Mouse (Mus musculus) cerebral cortex, adult 2 months (tissue): ENCODE measurements around the gene Usp4.

ENCODE experiments used
- WGBS: fragments of 180-500 bp; shearing (Covaris S2); methylation state at CpG from one replicate; pipeline ENCODE4 v1.1.7; 2018; 5-methylcytosine and 5-hydroxymethylcytosine counted together

Usp4 gene

GRCm38 (mm10) chr9:108342301-108342831 is 5.3 kb upstream of the Usp4 start:
- 24% methylated on average over 5 of the region's 5 CpGs for WGBS

- 90% methylated on average over 3 of the region's 3 CpGs for WGBS
Observed at GRCm38 (mm10) chr9:108343331-108343730, 4.3 kb upstream of the Usp4 start.

GRCm38 (mm10) chr9:108343835-108344234 is 3.8 kb upstream of the Usp4 start:
- 97% methylated on average over 1 of the region's 1 CpGs for WGBS

- 87% methylated on average over 4 of the region's 4 CpGs for WGBS
Observed at GRCm38 (mm10) chr9:108344471-108344870, 3.2 kb upstream of the Usp4 start.

DNA sequence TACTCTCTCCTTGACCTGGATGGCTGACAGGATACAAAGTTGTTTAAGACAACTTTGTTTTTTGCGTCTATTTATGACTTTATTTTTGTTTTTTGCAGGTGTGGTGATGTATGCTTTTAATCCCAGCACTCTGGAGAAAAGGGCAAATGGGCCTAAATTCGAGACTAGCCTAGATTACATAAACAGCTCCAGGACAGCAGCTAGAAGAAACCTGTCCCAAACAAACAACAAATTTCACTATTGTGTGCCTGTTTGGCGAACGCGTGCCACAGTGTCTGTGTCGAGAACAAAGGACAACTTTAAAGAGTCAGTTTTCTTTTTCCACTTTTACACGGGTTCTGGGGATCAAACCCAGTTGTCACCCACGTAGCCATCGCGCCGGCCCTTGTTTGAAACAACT is 629 bp upstream of the Usp4 start:
- under 1% methylated on average over 11 of the region's 11 CpGs for WGBS

GRCm38 (mm10) chr9:108348290-108348680 is 632 bp downstream of the Usp4 start:
- WGBS = 2% methylated on average over 14 of the region's 14 CpGs

GRCm38 (mm10) chr9:108349727-108350126 is 2.1 kb downstream of the Usp4 start:
- 94% methylated on average over 4 of the region's 4 CpGs for WGBS

DNA sequence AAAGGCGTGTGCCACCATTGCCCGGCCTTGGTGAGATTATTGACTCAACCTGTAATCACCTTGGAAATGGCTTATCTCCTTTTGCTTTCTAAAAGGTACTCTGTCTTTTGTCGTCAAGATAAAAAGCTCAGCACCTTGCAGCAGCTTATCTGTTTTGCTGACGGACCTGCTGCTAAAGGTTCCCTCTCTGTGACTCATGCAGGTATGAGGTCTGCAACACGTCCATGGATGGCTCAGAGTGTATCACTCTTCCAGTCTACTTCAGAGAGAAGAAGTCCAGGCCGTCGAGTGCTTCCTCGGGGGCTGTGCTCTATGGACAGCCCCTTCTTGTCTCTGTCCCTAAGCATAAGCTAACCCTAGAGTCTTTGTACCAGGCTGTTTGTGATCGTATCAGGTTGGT is 30.6 kb downstream of the Usp4 start:
- WGBS = 91% methylated on average over 9 of the region's 9 CpGs

GRCm38 (mm10) chr9:108378736-108379135 is 31.1 kb downstream of the Usp4 start:
- WGBS = 97% methylated on average over 5 of the region's 5 CpGs

DNA sequence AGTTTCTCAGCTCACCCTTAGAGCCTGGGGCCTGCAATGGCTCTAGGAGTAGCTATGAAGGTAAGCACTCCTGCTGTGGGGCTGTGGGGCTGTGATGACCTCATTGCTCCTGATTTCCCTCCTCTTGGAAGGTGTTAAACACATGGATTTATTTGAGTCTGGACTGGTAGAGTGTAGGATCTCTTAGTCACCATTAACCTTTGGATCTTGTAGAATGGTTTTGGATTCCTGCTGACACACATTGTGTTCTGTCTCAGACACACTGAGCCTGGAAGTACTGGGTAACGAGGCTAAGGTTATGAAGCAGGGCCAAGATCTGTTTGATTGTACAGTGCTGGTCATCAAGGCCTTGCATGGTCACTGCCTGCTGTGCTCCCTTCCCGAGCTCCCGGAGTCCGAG is 31.6 kb downstream of the Usp4 start:
- WGBS = 71% methylated on average over 4 of the region's 4 CpGs

DNA sequence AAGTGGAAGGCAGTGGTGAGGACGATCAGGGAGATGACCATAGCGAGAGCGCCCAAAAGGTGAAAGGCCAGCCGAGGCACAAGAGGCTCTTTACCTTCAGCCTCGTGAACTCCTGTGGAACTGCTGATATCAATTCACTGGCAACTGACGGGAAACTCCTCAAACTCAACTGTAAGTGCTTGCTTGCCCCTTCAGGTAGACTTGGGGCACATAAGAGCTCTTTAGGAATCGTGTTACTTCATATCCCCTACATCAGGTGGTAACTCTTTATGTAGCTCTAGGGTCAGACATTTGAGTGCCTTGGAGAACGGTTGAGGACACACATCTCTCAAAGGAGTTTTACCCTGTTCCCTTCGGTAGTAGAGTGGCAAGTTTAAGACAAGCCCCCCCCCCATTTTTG is 33.7 kb downstream of the Usp4 start:
- WGBS = 97% methylated on average over 9 of the region's 9 CpGs

DNA sequence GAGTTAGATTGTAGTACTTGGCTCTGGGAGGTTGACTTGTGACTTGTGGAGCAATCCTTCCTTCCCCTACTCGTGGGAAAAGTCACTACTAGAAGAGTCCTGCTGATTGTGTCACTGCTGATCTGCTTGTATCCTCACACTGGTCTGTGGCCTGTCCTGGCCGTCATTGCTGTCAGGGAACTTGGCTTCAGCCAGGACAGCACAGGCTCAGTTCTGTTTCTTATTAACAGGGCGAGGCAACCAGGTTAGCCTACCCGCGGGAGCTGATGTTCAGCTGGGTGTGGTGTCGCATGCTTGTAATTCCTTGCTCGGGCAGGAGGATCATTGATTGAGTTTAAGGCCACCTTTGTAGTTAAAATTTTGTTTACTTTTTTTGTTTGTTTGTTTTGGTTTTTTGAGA is 37.4 kb downstream of the Usp4 start:
- 83% methylated on average over 7 of the region's 7 CpGs for WGBS

DNA sequence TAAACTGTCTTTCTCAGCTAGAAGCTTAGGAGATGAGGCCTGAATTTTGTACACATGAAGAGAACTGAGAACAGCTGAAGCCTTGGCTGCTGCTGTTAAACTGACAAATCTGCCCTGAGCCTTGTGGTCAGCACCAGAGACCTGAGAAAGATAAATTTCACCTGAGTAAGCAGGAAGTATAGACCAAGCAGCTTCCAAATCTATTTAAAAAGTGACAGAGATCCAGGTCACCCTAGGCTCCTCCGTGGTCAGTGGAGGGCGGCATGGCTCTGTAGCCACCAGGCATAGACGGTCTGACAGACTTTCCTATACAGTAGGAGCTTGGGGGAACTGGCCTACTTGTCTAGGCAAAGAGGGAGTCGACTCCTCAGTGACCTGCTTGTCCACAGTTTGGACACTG is 39.2 kb downstream of the Usp4 start:
- 87% methylated on average over 4 of the region's 4 CpGs for WGBS

- 69% methylated on average over 10 of the region's 10 CpGs for WGBS
Observed at GRCm38 (mm10) chr9:108388601-108389000, 40.9 kb downstream of the Usp4 start.

GRCm38 (mm10) chr9:108389220-108389619 is 41.6 kb downstream of the Usp4 start:
- WGBS = 50% methylated on average over 6 of the region's 6 CpGs

DNA sequence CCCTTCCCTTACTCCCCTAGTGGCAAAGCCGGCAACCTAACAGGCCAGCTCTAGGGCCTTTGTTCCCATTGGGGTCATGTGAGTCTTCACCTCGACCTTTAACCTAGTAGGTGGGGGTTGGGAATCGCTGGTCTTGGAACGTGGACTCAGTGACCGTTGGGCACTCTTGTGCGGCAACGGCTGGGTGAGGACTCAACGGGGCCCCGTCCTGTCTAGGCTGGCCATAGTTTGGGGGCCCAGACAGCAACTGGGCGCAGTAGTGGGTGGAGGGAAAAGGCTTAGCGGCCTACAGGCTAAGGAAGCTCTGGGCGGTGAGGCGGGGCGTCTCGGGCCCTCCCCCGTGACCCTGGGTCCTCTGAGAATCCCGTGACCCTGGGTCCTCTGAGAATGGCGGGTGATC is 45.0 kb downstream of the Usp4 start, which contains the start of gene 1700102P08Rik:
TSS of gene 1700102P08Rik (plus strand) at position 130 of the 400 bp plus-strand sequence.
- 71% methylated on average over 18 of the region's 18 CpGs for WGBS

DNA sequence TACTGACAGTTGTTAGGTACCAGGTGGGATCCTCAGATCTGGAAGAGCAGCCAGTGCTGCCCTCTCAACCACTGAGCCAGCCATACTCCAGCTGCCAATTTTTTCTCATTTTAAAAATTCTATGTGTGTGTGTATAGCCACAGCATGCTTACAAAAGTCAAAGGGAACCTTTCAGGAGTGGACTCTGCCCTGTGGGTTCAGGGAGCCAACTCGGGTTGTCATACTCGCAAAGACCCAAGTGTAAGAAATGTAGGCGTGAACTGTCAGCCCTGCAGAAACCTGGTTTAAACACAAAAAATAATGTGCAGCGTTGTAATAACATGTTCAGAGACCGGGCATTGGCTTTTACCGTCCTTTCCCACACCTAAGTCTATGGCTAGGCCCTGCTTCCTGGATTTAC is 46.5 kb downstream of the Usp4 start:
- 95% methylated on average over 6 of the region's 6 CpGs for WGBS

- 100% methylated on average over 1 of the region's 1 CpGs for WGBS
Observed at GRCm38 (mm10) chr9:108395427-108395826, 47.8 kb downstream of the Usp4 start.

- 99% methylated on average over 3 of the region's 3 CpGs for WGBS
Observed at GRCm38 (mm10) chr9:108398324-108398723, 50.7 kb downstream of the Usp4 start.

DNA sequence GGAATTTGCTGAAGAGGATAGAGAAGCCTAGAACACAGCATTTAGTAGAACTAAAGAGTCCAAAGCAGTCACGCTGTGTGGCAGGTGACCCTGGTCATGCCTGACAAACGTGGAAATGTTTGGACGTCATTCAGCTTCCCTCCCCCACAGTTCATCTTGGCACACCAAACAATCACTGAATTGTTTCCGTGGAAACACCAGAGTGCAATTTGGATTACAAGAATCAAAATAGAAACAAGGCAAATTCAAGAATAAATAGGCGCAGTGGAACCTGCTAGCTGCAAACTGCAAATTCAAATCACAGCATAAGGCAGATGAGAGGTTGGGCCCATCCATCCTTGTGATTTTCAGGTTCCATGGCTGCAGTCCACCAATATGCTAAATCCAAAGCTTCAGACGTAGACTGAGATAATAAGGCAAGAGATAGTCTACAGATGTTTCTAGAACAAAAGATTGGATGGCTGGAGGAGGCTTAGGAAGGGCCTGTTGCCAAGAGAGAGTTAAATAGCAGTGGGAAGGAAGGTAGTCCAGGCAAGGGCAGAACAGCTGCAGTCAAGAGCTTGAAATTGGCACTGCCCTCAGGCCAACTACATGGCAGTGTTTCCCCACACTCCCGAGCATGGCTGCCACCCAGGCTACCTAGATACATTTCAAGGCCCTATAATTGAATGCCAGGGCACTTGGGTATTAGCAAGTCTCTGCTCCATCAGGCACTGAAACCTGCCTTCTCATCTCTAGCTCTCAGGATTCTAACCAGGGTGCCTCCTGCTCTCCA is 53.7 kb downstream of the Usp4 start:
- WGBS = 29% methylated on average over 7 of the region's 7 CpGs

- 52% methylated on average over 4 of the region's 4 CpGs for WGBS
Observed at GRCm38 (mm10) chr9:108403081-108403480, 55.4 kb downstream of the Usp4 start.

GRCm38 (mm10) chr9:108404451-108404850 is 56.8 kb downstream of the Usp4 start:
- WGBS = 84% methylated on average over 8 of the region's 8 CpGs

GRCm38 (mm10) chr9:108409535-108409934 is 61.9 kb downstream of the Usp4 start:
- 77% methylated on average over 4 of the region's 4 CpGs for WGBS
